Mouse (Mus musculus): ENCODE results near the gene Figla. TPM values are rescaled to one million over a fixed set of nuclear protein-coding genes. Genes with fewer than 3 reads are reported as not detected.

The Figla gene
- total RNA-seq, 4 experiments from 2014 or later, result not detected

- peak in 1 of 2 experiments; percentile 66 for DNase-seq (ENCODE audit: low spot score in 2 of 2)
These were observed 12.8 kb downstream of the Figla start, which contains the start of gene Add2 for GRCm38 (mm10) chr6:86028601-86029322. TSS of gene Add2 (plus strand) at chr6:86028681.

- DNase-seq (ENCODE audit: low spot score in 2 of 2), result no peak
These were observed 13.3 kb downstream of the Figla start for GRCm38 (mm10) chr6:86029323-86029713.

- DNase-seq (ENCODE audit: low spot score in 2 of 2), result no peak
These were observed 15.6 kb downstream of the Figla start for GRCm38 (mm10) chr6:86031527-86031926.

GRCm38 (mm10) chr6:86033635-86034034, 17.7 kb downstream of the Figla start:
- DNase-seq (ENCODE audit: low spot score in 2 of 2), result no peak

GRCm38 (mm10) chr6:86038901-86039300, 22.9 kb downstream of the Figla start:
- DNase-seq (ENCODE audit: low spot score in 2 of 2), result no peak

- DNase-seq (ENCODE audit: low spot score in 2 of 2), result no peak
These were observed 24.2 kb downstream of the Figla start for GRCm38 (mm10) chr6:86040140-86040539.

- DNase-seq (ENCODE audit: low spot score in 2 of 2), result no peak
These were observed 31.5 kb downstream of the Figla start for GRCm38 (mm10) chr6:86047510-86047909.

GRCm38 (mm10) chr6:86048509-86048908, 32.5 kb downstream of the Figla start:
- peak; percentile 70 to 75 for DNase-seq (ENCODE audit: low spot score in 2 of 2)

- no peak for DNase-seq (ENCODE audit: low spot score in 2 of 2)
These were observed 34.8 kb downstream of the Figla start for GRCm38 (mm10) chr6:86050586-86051268.

- DNase-seq (ENCODE audit: low spot score in 2 of 2), result no peak
These were observed 36.1 kb downstream of the Figla start for GRCm38 (mm10) chr6:86052032-86052459.

GRCm38 (mm10) chr6:86052556-86052955, 36.6 kb downstream of the Figla start:
- DNase-seq (ENCODE audit: low spot score in 2 of 2), result no peak

- no peak for DNase-seq (ENCODE audit: low spot score in 2 of 2)
These were observed 37.1 kb downstream of the Figla start for GRCm38 (mm10) chr6:86053099-86053498.

GRCm38 (mm10) chr6:86053594-86053993, 37.6 kb downstream of the Figla start:
- DNase-seq (ENCODE audit: low spot score in 2 of 2), result no peak

GRCm38 (mm10) chr6:86058475-86058874, 42.5 kb downstream of the Figla start:
- DNase-seq (ENCODE audit: low spot score in 2 of 2), result no peak

- DNase-seq (ENCODE audit: low spot score in 2 of 2), result no peak
These were observed 43.3 kb downstream of the Figla start for GRCm38 (mm10) chr6:86059151-86059853.

- DNase-seq (ENCODE audit: low spot score in 2 of 2), result no peak
These were observed 44.2 kb downstream of the Figla start for GRCm38 (mm10) chr6:86060170-86060569.

- no peak for DNase-seq (ENCODE audit: low spot score in 2 of 2)
These were observed 46.3 kb downstream of the Figla start for GRCm38 (mm10) chr6:86062226-86062625.

GRCm38 (mm10) chr6:86062684-86063083, 46.7 kb downstream of the Figla start:
- DNase-seq (ENCODE audit: low spot score in 2 of 2), result no peak

GRCm38 (mm10) chr6:86064318-86065016, 48.5 kb downstream of the Figla start:
- DNase-seq (ENCODE audit: low spot score in 2 of 2), result peak; percentile 83 to 89

- DNase-seq (ENCODE audit: low spot score in 2 of 2), result no peak
These were observed 50.8 kb downstream of the Figla start for GRCm38 (mm10) chr6:86066727-86067126.

- no peak for DNase-seq (ENCODE audit: low spot score in 2 of 2)
These were observed 51.2 kb downstream of the Figla start for GRCm38 (mm10) chr6:86067145-86067544.

GRCm38 (mm10) chr6:86069009-86069408, 53.0 kb downstream of the Figla start:
- no peak for DNase-seq (ENCODE audit: low spot score in 2 of 2)
